ENCODE assay signal across 25 mouse cellular contexts in genomic region chr6:129581896-129582295, GRCm38 (mm10). TPM values are rescaled to one million over a fixed set of nuclear protein-coding genes. Genes with fewer than 3 reads are reported as not detected.
DNase-seq lines count a peak whose midpoint lies in the region; ATAC-seq lines count a peak whose summit lies in the region.
"Had no signal": no experiment of that assay in that cellular context is flagged by ENCODE, and none has a peak within 500 bp of the region (broad histone marks: within the 10 kb centered on the region; RNA-seq: fewer than 3 reads in every experiment).

No protein-coding gene starts in this region.

- ATAC-seq in granulocyte monocyte progenitor cell, adult 5-6 weeks (replicated peaks; ENCODE audit: poor library complexity, severe bottlenecking) = peak; percentile 69
- peak; percentile 63 for ATAC-seq in megakaryocyte-erythroid progenitor cell, adult 5-6 weeks (replicated peaks; ENCODE audit: low FRiP score, low TSS enrichment, poor library complexity, severe bottlenecking)
- ATAC-seq: forebrain, embryonic 13.5 days; forebrain, embryonic 16.5 days; hindbrain, embryonic 16.5 days; intestine, embryonic 15.5 days had no signal

- DNase-seq in CD4-positive helper T cell, adult 2 months (ENCODE audit: low read depth, low spot score) = peak; percentile 8
- DNase-seq in MEL-GATA-1-ER (ENCODE audit: extremely low read depth, low read depth) = peak; percentile 33
- DNase-seq in layer of hippocampus, adult 9-11 months = no peak
- no peak for DNase-seq in thymus, postnatal 25 days
- DNase-seq in heart, adult 18-20 months = no peak
- DNase-seq in cerebellum, postnatal 14 days = no peak
- DNase-seq: cerebellum, adult 18-20 months; cerebellum, adult 9-11 months; cerebellum, postnatal 36 days; gastrocnemius, postnatal 10 days; heart, adult 2 months; kidney, adult 11 months had no signal

RNA-seq across cellular contexts. Expression of gene Klre1, which starts 4.2 kb away (rescaled TPM):
- not detected in 2 replicates for total RNA-seq in granulocyte monocyte progenitor cell, adult 5-6 weeks (2014; fragmentation: Nextera tagmentation)
- total RNA-seq in granulocyte monocyte progenitor cell, adult 5-6 weeks (2017) = not detected in 2 replicates
- total RNA-seq in megakaryocyte-erythroid progenitor cell, adult 5-6 weeks (2014; fragmentation: Nextera tagmentation) = 0.30 and 1.1 TPM in 2 replicates
- 0.53 and 5.0 TPM in 2 replicates for total RNA-seq in megakaryocyte-erythroid progenitor cell, adult 5-6 weeks (2017)
- total RNA-seq in heart, adult 18-20 months (2021) = under 1 TPM in 1 of 2 experiments, not detected in 1; 0.30 TPM
- total RNA-seq: adrenal gland, postnatal 10 days; CH12.LX; gastrocnemius, adult 18-20 months; gastrocnemius, postnatal 10 days; gastrocnemius, postnatal 4 days; heart, postnatal 25 days had no signal

RNA-seq across cellular contexts. Expression of gene Klrd1, which starts 9.7 kb away (rescaled TPM):
- 9.6 TPM in 1 of 2 replicates, not detected in the other for total RNA-seq in granulocyte monocyte progenitor cell, adult 5-6 weeks (2014; fragmentation: Nextera tagmentation)
- 0.34 TPM in 1 of 2 replicates, not detected in the other for total RNA-seq in granulocyte monocyte progenitor cell, adult 5-6 weeks (2017)
- 2.0 TPM in 1 of 2 replicates, not detected in the other for total RNA-seq in megakaryocyte-erythroid progenitor cell, adult 5-6 weeks (2014; fragmentation: Nextera tagmentation)
- total RNA-seq in megakaryocyte-erythroid progenitor cell, adult 5-6 weeks (2017) = 7.4 and 28.4 TPM in 2 replicates
- 1 to 10 TPM in 1 of 2 experiments, not detected in 1; 1.1 TPM for total RNA-seq in heart, adult 18-20 months (2021)
- total RNA-seq: adrenal gland, postnatal 36 days; CH12.LX; G1E; gastrocnemius, adult 18-20 months; gastrocnemius, postnatal 10 days; gastrocnemius, postnatal 4 days; heart, postnatal 25 days had no signal

RNA-seq across cellular contexts. Expression of gene Klrk1, which starts 41.8 kb away (rescaled TPM):
- total RNA-seq in granulocyte monocyte progenitor cell, adult 5-6 weeks (2014; fragmentation: Nextera tagmentation) = 6.0 and 8.4 TPM in 2 replicates
- 9.8 and 14.1 TPM in 2 replicates for total RNA-seq in granulocyte monocyte progenitor cell, adult 5-6 weeks (2017)
- 1.2 and 2.4 TPM in 2 replicates for total RNA-seq in megakaryocyte-erythroid progenitor cell, adult 5-6 weeks (2014; fragmentation: Nextera tagmentation)
- total RNA-seq in megakaryocyte-erythroid progenitor cell, adult 5-6 weeks (2017) = 1.3 and 18.7 TPM in 2 replicates
- total RNA-seq in heart, adult 18-20 months (2021) = under 1 TPM; 0.26 to 0.57 TPM
- total RNA-seq: CH12.LX; gastrocnemius, adult 18-20 months; gastrocnemius, postnatal 10 days; gastrocnemius, postnatal 4 days; heart, adult 2 months had no signal

RNA-seq across cellular contexts. Expression of gene Gabarapl1, which starts 48.9 kb away (rescaled TPM):
- 37.4 and 45.0 TPM in 2 replicates for total RNA-seq in granulocyte monocyte progenitor cell, adult 5-6 weeks (2014; fragmentation: Nextera tagmentation)
- 39.8 and 76.6 TPM in 2 replicates for total RNA-seq in granulocyte monocyte progenitor cell, adult 5-6 weeks (2017)
- 43.0 and 58.9 TPM in 2 replicates for total RNA-seq in megakaryocyte-erythroid progenitor cell, adult 5-6 weeks (2014; fragmentation: Nextera tagmentation)
- 68.8 and 97.4 TPM in 2 replicates for total RNA-seq in megakaryocyte-erythroid progenitor cell, adult 5-6 weeks (2017)
- 100 to 1,000 TPM; 149 to 199 TPM for total RNA-seq in heart, adult 18-20 months (2021)

Comparison
In these comparisons a context has a peak if more than half of its experiments do, and no peak if none do; other contexts are left out.
1. DNase-seq: peak in CD4-positive helper T cell, adult 2 months (single experiment) and MEL-GATA-1-ER (single experiment); none in layer of hippocampus, adult 9-11 months (single experiment), thymus, postnatal 25 days (single experiment), heart, adult 18-20 months (0 of 2) and cerebellum, postnatal 14 days (0 of 2).